Comparison of ENCODE assay signal across 20 mouse cellular contexts in genomic region chr5:136521656-136522055, GRCm38 (mm10). TPM values are rescaled to one million over a fixed set of nuclear protein-coding genes. Genes with fewer than 3 reads are reported as not detected.
DNase-seq lines count a peak whose midpoint lies in the region; ATAC-seq and TF ChIP-seq lines count a peak whose summit lies in the region.
"Had no signal": no experiment of that assay in that cellular context is flagged by ENCODE, and none has a peak within 500 bp of the region (broad histone marks: within the 10 kb centered on the region; RNA-seq: fewer than 3 reads in every experiment).

No protein-coding gene starts in this region.

- no peak for TF ChIP-seq CTCF in kidney, postnatal 0 days (IDR thresholded peaks at IDR 0.05; ENCODE audit: low read depth)

- no peak for ATAC-seq in heart, embryonic 13.5 days (ENCODE audit: extremely low read depth, insufficient number of reproducible peaks, low FRiP score, low TSS enrichment)
- ATAC-seq in kidney, postnatal 0 days (replicated peaks; ENCODE audit: low FRiP score, low read depth) = no peak
- no peak for ATAC-seq in kidney, embryonic 16.5 days (ENCODE audit: low FRiP score, low TSS enrichment)
- ATAC-seq: forebrain, embryonic 13.5 days; forebrain, postnatal 0 days; intestine, embryonic 16.5 days had no signal

- no peak for DNase-seq in heart, postnatal 36 days
- no peak for DNase-seq in kidney, postnatal 0 days (ENCODE audit: low spot score)
- DNase-seq in A20 (ENCODE audit: low read depth, low spot score) = peak; percentile 32
- DNase-seq in B cell, adult 2 months = peak; percentile 19 to 25
- DNase-seq in cerebellum, postnatal 36 days = no peak
- DNase-seq: adrenal gland, adult 2 months; adrenal gland, postnatal 25 days; cerebellum, adult 18-20 months; cerebellum, adult 9-11 months; forebrain, postnatal 0 days; gastrocnemius, postnatal 36 days; heart, postnatal 14 days; kidney, adult 2 months had no signal

- no peak overlapping the region for H3K4me2 ChIP-seq in heart, embryonic 13.5 days
- H3K4me2 ChIP-seq in kidney, postnatal 0 days (ENCODE audit: low read length) = no peak overlapping the region
- no peak overlapping the region for H3K4me2 ChIP-seq in kidney, embryonic 16.5 days (replicated peaks; ENCODE audit: low read depth, low read length)
- H3K4me2 ChIP-seq: forebrain, embryonic 13.5 days; hindbrain, embryonic 15.5 days had no signal

- H3K36me3 ChIP-seq in heart, embryonic 13.5 days = 0 out of 2 replicates have a peak, but pooled peaks cover 2% of the 10 kb centered on the region
- no peaks in the 10 kb centered on the region for H3K36me3 ChIP-seq in kidney, postnatal 0 days (ENCODE audit: insufficient read depth, low read length)
- H3K36me3 ChIP-seq in kidney, embryonic 16.5 days (ENCODE audit: insufficient read depth, low read length) = no peaks in the 10 kb centered on the region
- H3K36me3 ChIP-seq: hindbrain, embryonic 15.5 days had no signal

- intact Hi-C loops in heart, postnatal 36 days (cut with DNase I) = no loop called here

- peaks cover 72% of the 10 kb centered on the region for H3K4me1 ChIP-seq in heart, embryonic 13.5 days
- peaks cover 14% of the 10 kb centered on the region for H3K4me1 ChIP-seq in kidney, postnatal 0 days (replicated peaks; ENCODE audit: insufficient read depth, low read length)
- peaks cover 35% of the 10 kb centered on the region for H3K4me1 ChIP-seq in kidney, embryonic 16.5 days (ENCODE audit: insufficient read depth, low read length)

- peak overlapping the region; percentile 50; the same call in 1 of the 2 replicates for H3K27ac ChIP-seq in heart, embryonic 13.5 days (replicated peaks)
- H3K27ac ChIP-seq in kidney, postnatal 0 days = 0 out of 2 replicates have a peak overlapping the region, but pooled peaks have one; percentile 25
- H3K27ac ChIP-seq in kidney, embryonic 16.5 days (ENCODE audit: low read length) = no peak overlapping the region
- H3K27ac ChIP-seq: embryonic facial prominence, embryonic 10.5 days; forebrain, embryonic 13.5 days; hindbrain, embryonic 15.5 days had no signal

- no peak overlapping the region for H3K4me3 ChIP-seq in heart, embryonic 13.5 days
- H3K4me3 ChIP-seq in kidney, postnatal 0 days (replicated peaks; ENCODE audit: low read depth, low read length) = no peak overlapping the region
- H3K4me3 ChIP-seq in kidney, embryonic 16.5 days (ENCODE audit: low read length) = no peak overlapping the region
- H3K4me3 ChIP-seq: embryonic facial prominence, embryonic 10.5 days; forebrain, embryonic 13.5 days; hindbrain, embryonic 15.5 days had no signal

- H3K9ac ChIP-seq in heart, embryonic 13.5 days = no peak overlapping the region
- no peak overlapping the region for H3K9ac ChIP-seq in kidney, postnatal 0 days (ENCODE audit: low read depth, low read length)
- no peak overlapping the region for H3K9ac ChIP-seq in kidney, embryonic 16.5 days (replicated peaks; ENCODE audit: low read length)
- H3K9ac ChIP-seq: forebrain, embryonic 13.5 days; forebrain, postnatal 0 days; hindbrain, embryonic 15.5 days had no signal

- H3K9me3 ChIP-seq in heart, embryonic 13.5 days = no peaks in the 10 kb centered on the region
- no peaks in the 10 kb centered on the region for H3K9me3 ChIP-seq in kidney, postnatal 0 days (replicated peaks; ENCODE audit: low read length)
- H3K9me3 ChIP-seq in kidney, embryonic 16.5 days (ENCODE audit: low read length) = no peaks in the 10 kb centered on the region
- H3K9me3 ChIP-seq: embryonic facial prominence, embryonic 10.5 days; forebrain, embryonic 13.5 days; hindbrain, embryonic 15.5 days had no signal

- H3K27me3 ChIP-seq in heart, embryonic 13.5 days (replicated peaks) = no peaks in the 10 kb centered on the region
- no peaks in the 10 kb centered on the region for H3K27me3 ChIP-seq in kidney, postnatal 0 days (ENCODE audit: insufficient read depth, low read length)
- H3K27me3 ChIP-seq in kidney, embryonic 16.5 days (ENCODE audit: insufficient read depth, low read length) = no peaks in the 10 kb centered on the region
- H3K27me3 ChIP-seq: CH12.LX; forebrain, embryonic 13.5 days; hindbrain, embryonic 15.5 days had no signal

- WGBS in heart, embryonic 13.5 days = 73% methylated on average over 3 of the region's 3 CpGs
- 86% methylated on average over 3 of the region's 3 CpGs for WGBS in kidney, postnatal 0 days
- 83% methylated on average over 3 of the region's 3 CpGs for WGBS in kidney, embryonic 16.5 days

RNA-seq across cellular contexts. Expression of gene Cux1, which starts 45.6 kb away (rescaled TPM):
- polyA plus RNA-seq in heart, embryonic 13.5 days (2015; fragmentation: Nextera tagmentation; extraction: Ambion mirVana) = 68.9 and 70.8 TPM in 2 replicates
- 10 to 100 TPM; 93.1 to 99.6 TPM for total RNA-seq in heart, postnatal 36 days (2021)
- polyA plus RNA-seq in kidney, postnatal 0 days (2015; fragmentation: Nextera tagmentation; extraction: Ambion mirVana) = 73.4 and 84.0 TPM in 2 replicates
- polyA plus RNA-seq in kidney, embryonic 16.5 days (2015; fragmentation: Nextera tagmentation; extraction: Ambion mirVana) = 110 and 123 TPM in 2 replicates

Comparison
In these comparisons a context has a peak if more than half of its experiments do, and no peak if none do; other contexts are left out.
1. DNase-seq: peak in A20 (single experiment) and B cell, adult 2 months (2 of 2); none in heart, postnatal 36 days (0 of 2), kidney, postnatal 0 days (single experiment) and cerebellum, postnatal 36 days (0 of 2).